Mouse (Mus musculus): ENCODE data around the gene Hist1h4h.
A peak's percentile ranks its signal among the peaks of the same experiment; 100 is the strongest.
"Not testable (repeated sequence)": the region's sequence is repeated elsewhere in the genome, so short reads cannot be mapped to it uniquely, and the experiment has no call there.

Hist1h4h gene

GRCm38 (mm10) chr13:23532262-23533075, 1.6 kb downstream of the Hist1h4h start:
- ATAC-seq (ENCODE audit: insufficient number of reproducible peaks, low FRiP score, low TSS enrichment), result no peak

DNA sequence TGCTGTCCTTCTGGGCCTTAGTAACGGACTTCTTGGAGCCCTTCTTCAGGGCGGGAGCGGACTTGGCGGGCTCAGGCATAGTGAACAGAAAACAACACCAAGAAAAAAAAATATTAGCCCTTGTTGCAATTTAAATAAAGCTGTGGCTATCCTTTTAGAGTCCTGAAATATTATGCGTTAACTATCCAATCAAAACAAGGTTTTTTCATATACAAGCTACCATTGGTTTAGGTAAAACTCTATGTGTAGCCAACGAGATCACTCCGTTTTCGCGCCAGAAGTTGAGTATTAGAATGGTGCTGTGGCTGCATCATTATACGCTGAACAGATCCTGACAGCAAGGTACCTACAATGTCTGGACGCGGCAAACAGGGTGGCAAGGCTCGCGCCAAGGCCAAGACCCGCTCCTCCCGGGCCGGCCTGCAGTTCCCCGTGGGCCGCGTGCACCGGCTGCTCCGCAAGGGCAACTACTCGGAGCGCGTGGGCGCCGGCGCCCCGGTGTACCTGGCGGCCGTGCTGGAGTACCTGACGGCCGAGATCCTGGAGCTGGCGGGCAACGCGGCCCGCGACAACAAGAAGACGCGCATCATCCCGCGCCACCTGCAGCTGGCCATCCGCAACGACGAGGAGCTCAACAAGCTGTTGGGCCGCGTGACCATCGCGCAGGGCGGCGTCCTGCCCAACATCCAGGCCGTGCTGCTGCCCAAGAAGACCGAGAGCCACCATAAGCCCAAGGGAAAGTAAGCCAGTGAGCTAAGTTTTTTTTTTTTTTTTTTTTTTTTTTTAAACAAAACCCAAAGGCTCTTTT, 2.9 kb downstream of the Hist1h4h start, which contains the start of gene Hist1h2af:
TSS of gene Hist1h2af (plus strand) at position 347 of the 808 bp plus-strand sequence.
- peak; percentile 73 for ATAC-seq (ENCODE audit: insufficient number of reproducible peaks, low FRiP score, low TSS enrichment)

DNA sequence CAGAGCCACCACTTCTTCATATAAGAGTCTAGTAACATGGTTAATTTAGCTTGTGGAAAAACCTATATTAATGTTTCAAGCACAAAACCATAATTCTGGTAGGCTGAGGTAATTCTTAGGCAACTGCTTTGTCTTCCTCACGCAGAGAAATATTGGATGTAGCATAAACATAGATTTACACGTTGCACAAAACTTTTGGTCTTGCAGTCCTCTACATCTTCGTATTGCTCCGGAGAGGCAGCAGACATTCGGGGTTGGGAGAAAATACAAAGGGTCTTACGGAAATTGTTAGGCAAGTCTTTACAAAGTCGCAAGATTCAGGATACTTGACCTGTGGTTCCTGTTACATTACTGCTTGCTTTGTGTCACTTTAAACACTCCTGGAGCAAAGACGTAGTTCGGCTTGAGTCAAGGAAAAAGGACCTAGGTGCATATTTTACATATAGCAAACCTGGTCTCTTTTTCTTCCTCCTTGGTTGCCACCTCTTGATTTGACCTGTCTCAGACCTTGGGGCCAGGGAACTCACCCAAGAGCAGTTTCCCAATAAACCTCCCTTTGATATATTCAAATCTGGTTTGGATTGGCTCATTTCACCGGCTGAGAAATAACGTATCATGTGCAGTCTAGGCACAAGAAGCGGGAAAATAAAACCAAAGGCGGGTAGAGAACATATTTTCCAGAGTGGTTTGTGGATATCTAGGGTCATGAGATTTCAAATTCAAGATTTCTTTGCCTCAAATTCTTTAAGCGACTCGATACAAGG, 3.7 kb downstream of the Hist1h4h start:
- no peak for ATAC-seq (ENCODE audit: insufficient number of reproducible peaks, low FRiP score, low TSS enrichment)

- peak; percentile 87 for ATAC-seq (ENCODE audit: insufficient number of reproducible peaks, low FRiP score, low TSS enrichment)
Observed at GRCm38 (mm10) chr13:23535137-23536075, 4.6 kb downstream of the Hist1h4h start, which contains the start of gene Hist1h3g. Gene Hist1h3g (plus strand): TSS chr13:23535422.

DNA sequence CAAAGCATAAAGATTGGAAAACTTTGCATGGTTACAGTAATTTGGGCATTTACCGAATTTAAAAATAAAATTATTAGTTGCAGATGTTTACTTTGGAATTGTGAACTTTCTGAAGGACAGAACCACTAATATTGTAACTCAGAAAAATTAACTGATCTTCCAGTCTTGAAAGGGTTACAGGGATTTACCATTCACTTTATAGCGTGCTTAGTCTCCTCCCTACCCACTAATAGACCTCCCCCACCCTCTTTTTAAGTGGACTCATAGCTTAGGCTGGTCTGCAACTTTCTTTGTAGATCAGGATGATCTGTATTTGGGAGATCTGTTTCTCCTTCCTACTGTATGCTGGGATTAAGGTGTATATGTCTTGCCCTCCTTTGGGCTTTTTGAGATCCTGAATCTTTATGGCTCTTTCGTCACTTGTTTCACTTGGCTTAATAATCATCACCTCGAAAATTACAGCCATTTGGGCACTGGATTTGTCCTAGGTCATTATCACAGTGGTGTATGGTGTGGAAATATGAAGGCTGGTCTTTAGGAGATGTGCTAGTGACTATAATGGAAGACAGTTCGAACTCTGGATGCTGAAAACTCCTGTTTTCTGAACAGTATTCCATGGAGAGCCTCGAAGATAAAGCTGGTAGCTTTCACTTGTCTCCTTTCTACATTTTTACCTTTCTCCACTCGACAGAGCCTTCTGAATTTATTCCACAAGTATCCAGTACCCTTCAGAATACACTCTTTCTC, 5.4 kb downstream of the Hist1h4h start:
- no peak for ATAC-seq (ENCODE audit: insufficient number of reproducible peaks, low FRiP score, low TSS enrichment)

DNA sequence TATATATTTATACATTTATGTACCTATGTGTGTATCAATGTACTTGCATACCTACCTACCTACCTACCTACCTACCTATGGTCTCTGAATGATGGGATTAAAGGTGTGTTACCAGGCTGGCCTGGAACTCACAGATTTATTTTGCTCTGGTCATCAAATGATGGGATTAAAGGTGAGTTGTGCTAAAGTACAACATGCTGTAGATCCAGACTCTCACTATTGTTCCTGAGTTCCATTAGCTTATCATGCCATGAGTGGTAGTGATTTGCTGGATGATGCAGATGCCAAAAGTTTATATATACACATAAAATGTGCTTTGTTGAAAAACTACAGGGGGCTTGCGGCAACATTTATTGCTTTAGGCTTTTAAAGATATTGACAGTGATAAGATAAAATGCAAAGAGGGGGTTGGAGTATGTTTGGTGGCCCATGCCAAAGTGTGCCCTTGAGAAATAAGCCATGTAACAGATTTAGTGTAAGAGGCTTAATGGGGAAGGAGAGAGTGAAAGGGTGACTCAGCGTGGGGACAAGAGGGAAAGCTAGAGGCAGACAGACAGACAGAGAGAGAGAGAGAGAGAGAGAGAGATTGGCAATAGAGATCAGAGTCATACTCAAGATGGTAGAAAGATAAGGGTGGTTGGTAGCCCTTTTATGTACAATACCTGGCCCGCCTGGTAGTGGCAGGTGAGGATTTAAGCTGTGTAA, 6.3 kb downstream of the Hist1h4h start:
- no peak for ATAC-seq (ENCODE audit: insufficient number of reproducible peaks, low FRiP score, low TSS enrichment)

- ATAC-seq (ENCODE audit: insufficient number of reproducible peaks, low FRiP score, low TSS enrichment), result no peak
Observed at GRCm38 (mm10) chr13:23538249-23538648, 7.4 kb downstream of the Hist1h4h start.

GRCm38 (mm10) chr13:23539821-23540220, 9.0 kb downstream of the Hist1h4h start:
- not testable (repeated sequence) for ATAC-seq (ENCODE audit: insufficient number of reproducible peaks, low FRiP score, low TSS enrichment)

DNA sequence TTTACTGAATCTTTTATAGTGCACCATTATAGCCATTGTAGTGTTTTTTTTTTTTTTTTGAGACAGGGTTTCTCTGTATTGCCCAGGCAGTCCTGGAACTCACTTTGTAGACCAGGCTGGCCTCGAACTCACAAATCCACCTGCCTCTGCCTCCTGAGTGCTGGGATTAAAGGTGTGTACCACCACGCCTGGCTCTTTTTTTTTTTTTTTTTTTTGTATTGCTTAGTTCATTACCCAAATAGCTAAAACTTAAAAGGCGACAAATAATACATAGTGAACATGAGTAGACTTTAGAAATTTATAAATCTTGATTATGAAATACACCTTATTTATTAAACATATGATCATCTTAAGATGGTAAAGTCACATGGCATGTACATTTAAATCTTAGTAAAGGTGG, 10.6 kb downstream of the Hist1h4h start:
- no peak for ATAC-seq (ENCODE audit: insufficient number of reproducible peaks, low FRiP score, low TSS enrichment)

DNA sequence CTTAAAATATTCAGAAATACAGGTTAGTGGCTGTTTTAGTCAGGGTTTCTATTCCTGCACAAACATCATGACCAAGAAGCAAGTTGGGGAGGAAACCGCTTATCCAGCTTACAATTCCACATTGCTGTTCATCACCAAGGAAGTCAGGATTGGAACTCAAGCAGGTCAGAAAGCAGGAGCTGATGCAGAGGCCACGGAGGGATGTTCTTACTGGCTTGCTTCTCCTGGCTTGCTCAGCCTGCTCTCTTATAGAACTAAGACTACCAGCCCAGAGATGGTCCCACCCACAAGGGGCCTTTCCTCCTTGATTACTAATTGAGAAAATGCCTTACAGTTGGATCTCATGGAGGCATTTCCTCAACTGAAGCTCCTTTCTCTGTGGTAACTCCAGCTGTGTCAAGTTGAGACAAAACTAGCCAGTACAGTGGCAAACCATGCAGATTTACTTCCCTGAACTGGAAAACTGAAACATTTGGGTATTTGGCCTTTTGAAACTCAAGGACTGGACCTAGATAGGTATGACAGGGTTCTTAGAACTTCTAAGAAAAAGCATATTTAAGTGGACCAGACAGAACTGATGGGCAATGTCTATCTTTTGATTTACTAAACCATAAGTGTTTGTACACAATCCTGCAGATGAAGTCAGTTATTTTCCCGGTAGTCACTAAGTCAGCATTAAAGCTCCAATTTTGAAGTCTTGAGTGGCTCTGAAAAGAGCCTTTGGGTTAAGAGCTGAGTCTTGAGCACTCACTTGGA, 11.6 kb downstream of the Hist1h4h start:
- not testable (repeated sequence) for ATAC-seq (ENCODE audit: insufficient number of reproducible peaks, low FRiP score, low TSS enrichment)

- ATAC-seq (ENCODE audit: insufficient number of reproducible peaks, low FRiP score, low TSS enrichment), result peak; percentile 93
Observed at GRCm38 (mm10) chr13:23542999-23543607, 12.3 kb downstream of the Hist1h4h start, which contains the start of gene Hist1h2bh. Gene Hist1h2bh (minus strand): TSS chr13:23543392.

- ATAC-seq (ENCODE audit: insufficient number of reproducible peaks, low FRiP score, low TSS enrichment), result peak; percentile 99
Observed at GRCm38 (mm10) chr13:23543965-23544786, 13.3 kb downstream of the Hist1h4h start, which contains the start of gene Hist1h3f. Gene Hist1h3f (plus strand): TSS chr13:23544052.

DNA sequence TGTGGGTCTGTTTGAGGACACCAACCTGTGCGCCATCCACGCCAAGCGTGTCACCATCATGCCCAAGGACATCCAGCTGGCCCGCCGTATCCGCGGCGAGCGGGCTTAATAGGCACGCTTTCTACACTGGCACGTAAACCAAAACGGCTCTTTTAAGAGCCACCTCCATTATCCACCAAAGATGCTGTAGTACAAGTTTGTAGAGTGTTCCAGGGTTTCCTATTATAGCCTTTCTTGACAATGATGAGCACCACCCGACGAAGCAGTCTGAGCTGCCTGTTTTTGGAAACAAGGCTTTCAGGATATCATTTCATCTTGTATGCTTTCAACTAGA, 13.9 kb downstream of the Hist1h4h start:
- ATAC-seq (ENCODE audit: insufficient number of reproducible peaks, low FRiP score, low TSS enrichment), result 0 out of 2 replicates have a peak, but pooled peaks have one; percentile 40

DNA sequence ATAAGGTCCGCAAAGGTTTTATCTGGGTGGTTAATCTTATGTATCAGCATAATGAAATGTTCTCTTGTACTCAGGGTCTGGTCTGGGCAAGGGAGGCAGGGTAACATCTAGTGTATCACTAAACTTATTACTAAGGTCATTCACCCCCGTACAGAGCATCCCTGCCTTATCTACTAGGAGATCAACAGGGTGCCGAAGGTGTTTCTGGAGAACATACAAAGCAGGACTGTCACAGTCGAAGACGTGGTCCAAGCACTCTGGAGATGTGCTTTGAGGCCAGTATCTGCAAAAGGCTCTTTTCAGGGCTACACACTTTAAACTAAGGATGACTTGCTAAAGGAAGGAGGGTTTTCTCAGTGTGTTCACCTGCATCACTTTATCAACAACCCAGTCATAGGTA, 15.8 kb downstream of the Hist1h4h start:
- no peak for ATAC-seq (ENCODE audit: insufficient number of reproducible peaks, low FRiP score, low TSS enrichment)

DNA sequence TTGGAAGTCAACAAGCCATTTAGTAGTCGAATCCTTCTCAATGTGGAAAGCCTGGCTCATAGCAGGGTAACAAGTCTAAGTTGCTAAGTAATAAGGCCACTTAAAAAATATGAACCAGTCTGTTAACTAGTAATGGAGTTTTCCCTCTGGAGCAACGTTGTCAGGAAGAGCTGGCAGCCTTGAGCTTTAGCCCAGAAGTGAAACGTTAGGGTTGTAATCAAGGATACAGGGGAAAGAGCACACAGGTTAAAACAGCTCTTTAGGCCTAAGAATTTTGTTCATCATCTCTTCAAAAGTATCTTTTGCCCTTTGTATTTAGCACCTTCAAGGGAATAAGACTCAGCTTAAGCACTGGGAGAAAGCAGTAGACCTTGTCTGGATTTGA, 19.9 kb downstream of the Hist1h4h start:
- no peak for ATAC-seq (ENCODE audit: insufficient number of reproducible peaks, low FRiP score, low TSS enrichment)

DNA sequence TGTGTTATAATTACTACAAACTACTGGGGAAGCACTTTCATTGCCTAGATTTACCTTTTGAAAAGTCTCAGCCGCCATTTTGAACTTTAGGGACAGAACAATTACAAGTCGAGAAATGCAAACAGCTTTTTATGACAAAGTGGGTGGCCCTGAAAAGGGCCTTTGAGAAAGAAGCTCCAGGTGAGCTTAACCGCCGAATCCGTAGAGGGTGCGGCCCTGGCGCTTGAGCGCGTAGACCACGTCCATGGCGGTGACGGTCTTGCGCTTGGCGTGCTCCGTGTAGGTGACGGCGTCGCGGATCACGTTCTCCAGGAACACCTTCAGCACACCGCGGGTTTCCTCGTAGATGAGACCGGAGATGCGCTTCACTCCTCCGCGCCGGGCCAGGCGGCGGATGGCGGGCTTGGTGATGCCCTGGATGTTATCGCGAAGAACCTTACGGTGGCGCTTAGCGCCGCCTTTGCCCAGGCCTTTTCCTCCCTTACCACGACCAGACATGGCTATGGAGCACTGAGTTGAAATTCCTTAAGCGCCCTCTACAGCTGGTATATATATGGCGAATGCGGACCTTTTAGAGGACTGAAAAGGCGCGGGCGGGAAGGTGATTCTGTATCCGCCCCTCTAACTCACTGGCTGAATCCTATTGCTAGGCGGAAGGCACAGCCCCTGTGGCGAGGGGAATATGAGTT, 20.4 kb downstream of the Hist1h4h start, which contains the start of gene Hist1h4f:
TSS of gene Hist1h4f (minus strand) at position 503 of the 689 bp plus-strand sequence.
- peak; percentile 91 for ATAC-seq (ENCODE audit: insufficient number of reproducible peaks, low FRiP score, low TSS enrichment)

All from cerebellum, adult (tissue).